Mouse (Mus musculus) spleen, adult 2 months (tissue): Measurements from ENCODE around the gene Gtf3c2.

ENCODE experiments used
- CTCF ChIP-seq: fragments of 200-500 bp; IDR thresholded peaks from 2 replicates; pipeline ENCODE4 v1.5.1; 2011; ENCODE audit warnings: mild to moderate bottlenecking, inconsistent platforms; ENCODE audit not compliant: insufficient read depth, insufficient read length, insufficient replicate concordance; ENCODE audit errors: extremely low read depth
- POLR2A ChIP-seq: fragments of 200-500 bp; IDR thresholded peaks from 2 replicates; pipeline ENCODE4 v1.6.1; 2011; ENCODE audit warnings: low read depth, low read length, inconsistent platforms

GRCm38 (mm10) chr5:31121111-31121510 lies 58.8 kb downstream of the Gtf3c2 start:
- TF ChIP-seq CTCF, result no peak
- TF ChIP-seq POLR2A, result no peak
